Mouse (Mus musculus): ENCODE measurements around the gene Aph1a.
"Not testable (repeated sequence)": the region's sequence is repeated elsewhere in the genome, so short reads cannot be mapped to it uniquely, and the experiment has no call there.

Gene Aph1a

DNA sequence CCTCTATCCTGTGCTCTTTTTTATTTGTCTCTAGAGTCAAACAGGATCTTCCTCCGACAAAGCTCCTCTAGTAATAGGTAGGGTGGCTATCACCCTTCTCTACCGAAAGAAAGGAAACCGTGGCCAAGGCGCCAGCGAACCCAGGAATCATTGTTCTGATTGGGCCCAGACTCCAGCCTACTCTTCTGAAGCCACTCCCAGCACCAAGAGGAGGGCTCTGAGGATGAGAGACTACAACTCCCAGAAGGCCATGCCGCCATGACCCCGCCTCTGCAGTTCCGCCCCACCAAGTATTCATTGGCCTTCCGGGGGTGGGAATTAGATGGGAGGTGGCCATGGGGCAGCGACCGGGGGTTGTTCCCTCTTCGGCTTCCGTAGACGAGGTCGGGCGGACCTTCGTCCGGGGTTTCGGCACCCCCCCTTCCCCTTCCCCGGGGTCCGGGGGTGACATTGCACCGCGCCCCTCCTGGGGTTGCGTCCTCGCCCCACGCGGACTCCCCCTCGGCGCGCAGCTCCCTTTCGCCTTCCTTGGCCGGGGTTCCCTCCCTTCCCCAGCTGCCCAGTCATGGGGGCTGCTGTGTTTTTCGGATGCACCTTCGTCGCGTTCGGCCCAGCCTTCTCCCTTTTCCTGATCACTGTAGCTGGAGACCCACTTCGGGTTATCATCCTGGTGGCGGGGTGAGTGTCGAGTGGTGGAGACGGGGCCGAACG lies at the start of gene Aph1a:
Aph1a (plus strand) TSS at position 364 of the 711 bp plus-strand sequence.
- peak; percentile 94 for DNase-seq (ENCODE audit: low spot score)

GRCm38 (mm10) chr3:95850611-95851010 lies 43.2 kb upstream of the Aph1a start:
- no peak for DNase-seq (ENCODE audit: low spot score)

- no peak for DNase-seq (ENCODE audit: low spot score)
Observed at GRCm38 (mm10) chr3:95851317-95851716, 42.5 kb upstream of the Aph1a start.

- peak; percentile 97 for DNase-seq (ENCODE audit: low spot score)
Observed at GRCm38 (mm10) chr3:95855502-95856089, 38.2 kb upstream of the Aph1a start, which contains the start of gene Prpf3. TSS of gene Prpf3 (minus strand) at chr3:95855885.

- no peak for DNase-seq (ENCODE audit: low spot score)
Observed at GRCm38 (mm10) chr3:95856115-95856514, 37.7 kb upstream of the Aph1a start.

DNA sequence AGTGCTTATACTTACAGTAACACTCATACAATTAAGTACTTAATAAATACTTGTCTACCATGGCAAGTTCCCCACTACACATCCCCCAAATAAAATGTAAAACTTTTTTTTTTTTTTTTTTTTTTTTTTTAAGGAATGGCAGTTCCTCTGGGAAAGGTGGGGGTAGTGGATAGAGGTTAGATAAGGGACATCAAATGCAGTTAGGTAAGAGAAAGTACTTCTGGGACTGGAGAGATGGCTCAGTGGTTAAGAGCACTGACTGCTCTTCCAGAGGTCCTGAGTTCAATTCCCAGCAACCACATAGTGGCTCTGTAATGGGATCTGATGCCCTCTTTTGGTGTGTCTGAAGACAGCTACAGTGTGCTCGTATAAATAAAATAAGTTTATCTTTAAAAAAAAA lies 36.7 kb upstream of the Aph1a start:
- DNase-seq (ENCODE audit: low spot score) = not testable (repeated sequence)

DNA sequence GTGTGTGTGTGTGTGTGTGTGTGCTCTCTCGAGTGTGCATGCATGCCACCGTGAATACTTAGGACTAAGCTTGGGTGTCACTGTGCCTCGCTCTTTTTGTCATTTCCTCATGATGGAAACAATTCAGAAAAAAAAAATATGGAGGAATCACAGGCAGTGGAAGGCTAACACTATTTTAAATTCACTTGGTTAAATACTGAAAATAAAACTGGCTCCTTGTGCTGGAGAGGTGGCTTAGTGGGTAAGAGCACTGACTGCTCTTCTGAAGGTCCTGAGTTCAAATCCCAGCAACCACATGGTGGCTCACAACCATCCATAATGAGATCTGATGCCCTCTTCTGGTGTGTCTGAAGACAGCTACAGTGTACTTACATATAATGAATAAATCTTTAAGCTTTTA lies 35.5 kb upstream of the Aph1a start:
- not testable (repeated sequence) for DNase-seq (ENCODE audit: low spot score)

GRCm38 (mm10) chr3:95860323-95860722 lies 33.4 kb upstream of the Aph1a start:
- DNase-seq (ENCODE audit: low spot score) = no peak

- DNase-seq (ENCODE audit: low spot score) = no peak
Observed at GRCm38 (mm10) chr3:95861216-95861615, 32.6 kb upstream of the Aph1a start.

GRCm38 (mm10) chr3:95861796-95862195 lies 32.0 kb upstream of the Aph1a start:
- peak; percentile 70 for DNase-seq (ENCODE audit: low spot score)

DNA sequence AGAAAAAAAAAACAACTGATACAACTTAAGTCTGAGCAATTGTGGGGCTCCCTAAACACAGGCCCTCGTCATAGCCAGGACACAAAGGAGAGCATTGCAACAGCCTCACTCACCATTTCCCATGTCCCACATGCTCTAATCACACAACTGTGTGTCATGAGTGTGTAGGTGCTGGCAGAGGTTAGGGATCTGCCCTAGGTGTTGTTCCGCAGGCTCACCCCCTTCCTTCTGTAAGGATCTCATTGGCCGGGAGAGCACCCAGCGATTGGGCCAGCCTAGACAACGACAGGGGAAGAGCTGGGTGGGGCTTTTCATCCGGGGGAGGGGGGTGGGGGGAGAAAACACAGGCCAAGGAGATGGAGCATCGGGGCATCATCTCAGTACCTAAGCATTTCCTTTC lies 30.2 kb upstream of the Aph1a start:
- DNase-seq (ENCODE audit: low spot score) = no peak

DNA sequence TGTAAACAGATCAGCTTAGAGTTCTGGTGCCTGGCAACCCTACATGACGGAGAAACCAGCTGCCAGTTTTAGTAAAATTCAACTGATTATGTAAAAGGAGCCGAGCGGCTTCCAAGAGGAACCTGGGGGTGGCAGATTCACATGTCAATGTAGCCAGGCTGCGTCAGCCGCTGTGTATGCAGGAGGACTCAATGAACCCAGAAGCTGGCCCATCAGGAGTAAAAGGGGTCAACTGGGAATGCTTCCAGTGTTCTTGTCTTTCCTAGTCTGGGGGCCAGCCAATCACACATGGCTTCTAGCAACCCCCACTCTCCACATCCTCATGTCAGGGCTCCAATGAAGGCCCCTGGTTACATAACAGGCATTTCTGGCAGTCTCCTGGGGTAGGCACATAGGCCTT lies 28.7 kb upstream of the Aph1a start:
- no peak for DNase-seq (ENCODE audit: low spot score)

GRCm38 (mm10) chr3:95865571-95865970 lies 28.2 kb upstream of the Aph1a start:
- no peak for DNase-seq (ENCODE audit: low spot score)

DNA sequence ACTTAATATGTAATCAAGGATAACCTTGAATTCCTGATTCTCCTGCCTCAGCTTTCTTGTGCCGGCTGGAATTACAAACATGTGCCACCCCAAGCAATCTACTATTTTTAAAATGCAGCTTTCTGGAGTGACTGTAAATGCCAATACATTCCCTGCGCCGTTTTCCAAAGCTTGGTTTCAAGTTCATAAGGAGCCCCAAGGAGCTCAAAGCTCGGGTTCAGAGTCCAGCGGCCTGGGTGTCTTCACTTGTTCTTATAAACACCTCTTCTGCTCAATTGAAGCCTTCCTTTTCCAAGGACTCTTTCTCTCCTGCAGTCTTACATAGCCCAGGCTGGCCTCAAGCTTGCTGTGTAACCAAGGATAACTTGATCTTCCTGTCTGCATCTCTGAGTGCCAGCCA lies 27.7 kb upstream of the Aph1a start:
- DNase-seq (ENCODE audit: low spot score) = no peak

DNA sequence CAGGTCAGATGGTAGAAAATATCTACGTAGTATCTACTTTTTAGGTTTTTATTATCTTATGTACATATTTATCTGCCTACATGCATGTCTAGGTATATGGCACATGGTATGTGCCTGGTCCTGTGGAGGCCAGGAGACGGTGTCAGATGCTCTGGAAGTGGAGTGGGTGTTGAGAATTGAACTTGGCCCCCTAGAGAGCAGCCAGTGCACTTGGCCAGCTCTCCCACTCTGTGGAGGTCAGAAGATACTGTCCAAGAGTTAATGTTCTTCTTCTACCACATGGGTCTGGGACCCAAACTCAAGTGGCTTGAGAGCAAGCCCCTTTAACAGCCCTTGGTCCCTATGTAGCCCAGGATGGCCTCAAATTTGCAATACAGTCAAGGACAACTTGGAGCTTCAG lies 26.4 kb upstream of the Aph1a start:
- DNase-seq (ENCODE audit: low spot score) = no peak

DNA sequence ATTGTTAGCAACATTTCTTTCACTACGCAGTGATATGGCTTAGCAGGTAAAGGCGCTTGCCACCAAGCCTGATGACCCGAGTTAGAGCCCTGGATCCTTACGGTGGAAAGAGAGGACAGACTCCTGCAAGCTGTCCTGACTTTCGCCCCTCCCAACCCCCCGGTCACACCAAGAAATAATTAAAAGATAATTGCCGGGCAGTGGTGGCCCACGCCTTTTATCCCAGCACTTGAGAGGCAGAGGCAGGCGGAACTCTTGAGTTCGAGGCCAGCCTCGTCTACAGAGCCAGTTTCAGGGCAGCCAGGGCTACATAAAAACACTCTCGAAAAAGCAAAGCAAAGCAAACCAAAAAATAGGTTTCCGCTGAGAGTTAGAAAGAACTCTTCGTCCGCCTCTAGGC lies 22.8 kb upstream of the Aph1a start:
- no peak for DNase-seq (ENCODE audit: low spot score)

GRCm38 (mm10) chr3:95871392-95871867 lies 22.3 kb upstream of the Aph1a start, which contains the start of gene Mrps21:
TSS of gene Mrps21 (minus strand) at chr3:95871519.
- DNase-seq (ENCODE audit: low spot score) = peak; percentile 85

GRCm38 (mm10) chr3:95872048-95872447 lies 21.7 kb upstream of the Aph1a start:
- no peak for DNase-seq (ENCODE audit: low spot score)

GRCm38 (mm10) chr3:95879063-95879462 lies 14.7 kb upstream of the Aph1a start:
- no peak for DNase-seq (ENCODE audit: low spot score)

GRCm38 (mm10) chr3:95881979-95882815 lies 11.6 kb upstream of the Aph1a start, which contains the start of gene Ciart:
TSS of gene Ciart (minus strand) at chr3:95882251.
- DNase-seq (ENCODE audit: low spot score) = peak; percentile 92

DNA sequence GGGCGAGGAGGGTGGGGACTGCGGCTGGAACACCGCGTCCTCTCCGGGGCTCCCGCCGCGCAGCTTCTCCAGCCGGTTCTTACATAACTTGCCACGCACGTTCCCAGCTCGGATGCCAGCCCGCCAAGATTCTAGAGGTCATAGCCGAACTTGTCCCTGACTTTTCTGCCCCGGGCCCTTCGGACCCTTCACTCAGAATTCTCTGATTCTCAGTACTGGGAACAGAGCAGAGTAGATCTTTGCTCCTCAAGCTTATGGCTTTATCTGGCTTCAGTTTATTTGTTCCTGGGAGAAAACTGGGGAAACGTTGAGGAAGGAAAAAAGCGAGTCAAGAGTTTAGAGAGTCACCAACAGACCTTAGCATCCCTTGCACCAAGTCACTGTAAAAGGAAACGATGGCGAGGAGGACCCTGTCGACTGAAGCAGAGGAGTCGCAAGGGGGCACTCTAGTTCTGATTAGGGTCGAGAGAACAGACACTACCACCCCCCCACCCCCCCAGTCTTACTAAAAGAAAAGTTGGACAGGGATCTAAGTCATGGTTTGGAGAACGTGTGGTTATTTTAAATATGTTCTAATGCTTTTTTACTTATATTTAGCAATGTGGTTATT lies 10.8 kb upstream of the Aph1a start:
- DNase-seq (ENCODE audit: low spot score) = peak; percentile 87

DNA sequence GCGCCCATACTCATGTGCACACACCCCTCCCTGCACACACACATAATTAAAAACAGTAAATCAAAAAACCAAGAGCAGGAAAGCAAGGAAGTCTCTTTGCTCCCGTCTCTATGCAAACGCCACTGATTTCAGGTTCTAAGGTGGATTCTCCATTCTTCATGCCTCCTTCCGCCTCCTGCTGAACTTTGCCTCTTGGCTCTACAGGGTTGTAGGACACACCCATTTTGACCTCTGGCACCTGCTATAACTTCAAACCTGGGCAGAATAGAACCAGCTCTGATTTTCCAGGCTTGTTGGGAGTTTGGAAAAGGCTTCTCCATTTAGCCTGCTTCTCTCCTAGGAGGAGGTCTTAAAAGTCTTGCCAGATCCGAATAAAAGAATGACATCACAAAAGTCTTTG lies 9.4 kb upstream of the Aph1a start:
- DNase-seq (ENCODE audit: low spot score) = no peak

All from testis, postnatal 10 days (tissue).